8 mouse cellular contexts compared by ENCODE assay signal in genomic region chr1:73955259-73955842, GRCm38 (mm10).
DNase-seq lines count a peak whose midpoint lies in the region; ATAC-seq lines count a peak whose summit lies in the region.

No protein-coding gene starts in this region.

- no peaks in the 10 kb centered on the region for H3K9me3 ChIP-seq in forebrain, embryonic 12.5 days
- H3K9me3 ChIP-seq in forebrain, embryonic 13.5 days (replicated peaks), result no peaks in the 10 kb centered on the region
- no peaks in the 10 kb centered on the region for H3K9me3 ChIP-seq in embryonic facial prominence, embryonic 14.5 days (ENCODE audit: control insufficient read depth, low read length)
- H3K9me3 ChIP-seq in hindbrain, embryonic 15.5 days, result no peaks in the 10 kb centered on the region
- no peaks in the 10 kb centered on the region for H3K9me3 ChIP-seq in lung, embryonic 15.5 days

- no peak overlapping the region for H3K4me3 ChIP-seq in forebrain, embryonic 12.5 days (replicated peaks)
- H3K4me3 ChIP-seq in forebrain, embryonic 13.5 days, result no peak overlapping the region
- no peak overlapping the region for H3K4me3 ChIP-seq in embryonic facial prominence, embryonic 14.5 days (ENCODE audit: low read depth, low read length)
- no peak overlapping the region for H3K4me3 ChIP-seq in hindbrain, embryonic 15.5 days
- no peak overlapping the region for H3K4me3 ChIP-seq in lung, embryonic 15.5 days

- H3K4me2 ChIP-seq in forebrain, embryonic 12.5 days, result no peak overlapping the region
- no peak overlapping the region for H3K4me2 ChIP-seq in forebrain, embryonic 13.5 days
- no peak overlapping the region for H3K4me2 ChIP-seq in embryonic facial prominence, embryonic 14.5 days (ENCODE audit: low read depth, low read length)
- no peak overlapping the region for H3K4me2 ChIP-seq in hindbrain, embryonic 15.5 days
- peak overlapping the region; percentile 4; the same call in 1 of the 2 replicates for H3K4me2 ChIP-seq in lung, embryonic 15.5 days

- DNase-seq in embryonic facial prominence, embryonic 14.5 days (ENCODE audit: low spot score), result peak; percentile 61
- no peak for DNase-seq in layer of hippocampus, postnatal 25 days (ENCODE audit: extremely low spot score in 1 of 2, low spot score in 1 of 2)
- DNase-seq in left cerebral cortex, postnatal 4 days, result no peak

- H3K27ac ChIP-seq in forebrain, embryonic 12.5 days, result no peak overlapping the region
- H3K27ac ChIP-seq in forebrain, embryonic 13.5 days, result no peak overlapping the region
- H3K27ac ChIP-seq in embryonic facial prominence, embryonic 14.5 days (replicated peaks; ENCODE audit: low read depth, low read length), result no peak overlapping the region; the same call in 1 of the 2 replicates
- peak overlapping the region; percentile 50 for H3K27ac ChIP-seq in hindbrain, embryonic 15.5 days (replicated peaks)
- H3K27ac ChIP-seq in lung, embryonic 15.5 days, result peak overlapping the region; percentile 79

- peak; percentile 20; the same call in 1 of the 2 replicates for ATAC-seq in forebrain, embryonic 12.5 days (ENCODE audit: low FRiP score)
- ATAC-seq in forebrain, embryonic 13.5 days, result no peak
- ATAC-seq in embryonic facial prominence, embryonic 14.5 days (ENCODE audit: low read depth), result peak; percentile 20; the same call in 1 of the 2 replicates
- ATAC-seq in hindbrain, embryonic 15.5 days (ENCODE audit: low FRiP score, low read depth), result 0 out of 2 replicates have a peak, but pooled peaks have one; percentile 37
- peak; percentile 69 for ATAC-seq in lung, embryonic 15.5 days (ENCODE audit: borderline replicate concordance, extremely low read depth, low FRiP score, low TSS enrichment)
- ATAC-seq in monocyte, adult 5-6 weeks (replicated peaks; ENCODE audit: insufficient number of reproducible peaks, low FRiP score, low TSS enrichment, poor library complexity, severe bottlenecking), result no peak

- H3K36me3 ChIP-seq in forebrain, embryonic 12.5 days (replicated peaks), result peaks cover 10% of the 10 kb centered on the region
- peaks cover 9% of the 10 kb centered on the region; the same call in 1 of the 2 replicates for H3K36me3 ChIP-seq in forebrain, embryonic 13.5 days (ENCODE audit: poor library complexity, severe bottlenecking)
- H3K36me3 ChIP-seq in embryonic facial prominence, embryonic 14.5 days (ENCODE audit: control insufficient read depth, insufficient read depth, low read length), result peaks cover 34% of the 10 kb centered on the region
- no peaks in the 10 kb centered on the region for H3K36me3 ChIP-seq in hindbrain, embryonic 15.5 days
- peaks cover 32% of the 10 kb centered on the region for H3K36me3 ChIP-seq in lung, embryonic 15.5 days

- intact Hi-C loops in left cerebral cortex, postnatal 4 days (cut with DNase I), result no loop called here

- peaks cover 16% of the 10 kb centered on the region for H3K4me1 ChIP-seq in forebrain, embryonic 12.5 days
- H3K4me1 ChIP-seq in forebrain, embryonic 13.5 days, result peaks cover 10% of the 10 kb centered on the region
- peaks cover 26% of the 10 kb centered on the region for H3K4me1 ChIP-seq in embryonic facial prominence, embryonic 14.5 days (ENCODE audit: control insufficient read depth, insufficient read depth, low read length)
- peaks cover 10% of the 10 kb centered on the region for H3K4me1 ChIP-seq in hindbrain, embryonic 15.5 days (replicated peaks)
- peaks cover 68% of the 10 kb centered on the region for H3K4me1 ChIP-seq in lung, embryonic 15.5 days

- WGBS in forebrain, embryonic 12.5 days, result 21% methylated on average over 4 of the region's 4 CpGs
- WGBS in forebrain, embryonic 13.5 days, result 18% methylated on average over 4 of the region's 4 CpGs
- WGBS in embryonic facial prominence, embryonic 14.5 days, result 22% methylated on average over 4 of the region's 4 CpGs
- WGBS in hindbrain, embryonic 15.5 days, result 23% methylated on average over 4 of the region's 4 CpGs
- 14% methylated on average over 4 of the region's 4 CpGs for WGBS in lung, embryonic 15.5 days

- no peaks in the 10 kb centered on the region for H3K27me3 ChIP-seq in forebrain, embryonic 12.5 days
- H3K27me3 ChIP-seq in forebrain, embryonic 13.5 days, result no peaks in the 10 kb centered on the region
- H3K27me3 ChIP-seq in embryonic facial prominence, embryonic 14.5 days (replicated peaks; ENCODE audit: control insufficient read depth, insufficient read depth, low read length), result no peaks in the 10 kb centered on the region
- no peaks in the 10 kb centered on the region for H3K27me3 ChIP-seq in hindbrain, embryonic 15.5 days
- H3K27me3 ChIP-seq in lung, embryonic 15.5 days, result no peaks in the 10 kb centered on the region

- H3K9ac ChIP-seq in forebrain, embryonic 12.5 days, result 0 out of 2 replicates have a peak overlapping the region, but pooled peaks have one; percentile 17
- no peak overlapping the region for H3K9ac ChIP-seq in forebrain, embryonic 13.5 days
- H3K9ac ChIP-seq in embryonic facial prominence, embryonic 14.5 days (ENCODE audit: low read depth, low read length), result no peak overlapping the region; the same call in 1 of the 2 replicates
- no peak overlapping the region for H3K9ac ChIP-seq in hindbrain, embryonic 15.5 days
- no peak overlapping the region for H3K9ac ChIP-seq in lung, embryonic 15.5 days

Comparison
In these comparisons a context has a peak if more than half of its experiments do, and no peak if none do; other contexts are left out.
1. ATAC-seq: peak in forebrain, embryonic 12.5 days (single experiment), embryonic facial prominence, embryonic 14.5 days (single experiment), hindbrain, embryonic 15.5 days (single experiment) and lung, embryonic 15.5 days (single experiment); none in forebrain, embryonic 13.5 days (single experiment) and monocyte, adult 5-6 weeks (single experiment).
2. H3K27ac ChIP-seq: peak in hindbrain, embryonic 15.5 days (single experiment) and lung, embryonic 15.5 days (single experiment); none in forebrain, embryonic 12.5 days (single experiment), forebrain, embryonic 13.5 days (single experiment) and embryonic facial prominence, embryonic 14.5 days (single experiment).